16 mouse cellular contexts compared by ENCODE assay signal in the genomic region with DNA sequence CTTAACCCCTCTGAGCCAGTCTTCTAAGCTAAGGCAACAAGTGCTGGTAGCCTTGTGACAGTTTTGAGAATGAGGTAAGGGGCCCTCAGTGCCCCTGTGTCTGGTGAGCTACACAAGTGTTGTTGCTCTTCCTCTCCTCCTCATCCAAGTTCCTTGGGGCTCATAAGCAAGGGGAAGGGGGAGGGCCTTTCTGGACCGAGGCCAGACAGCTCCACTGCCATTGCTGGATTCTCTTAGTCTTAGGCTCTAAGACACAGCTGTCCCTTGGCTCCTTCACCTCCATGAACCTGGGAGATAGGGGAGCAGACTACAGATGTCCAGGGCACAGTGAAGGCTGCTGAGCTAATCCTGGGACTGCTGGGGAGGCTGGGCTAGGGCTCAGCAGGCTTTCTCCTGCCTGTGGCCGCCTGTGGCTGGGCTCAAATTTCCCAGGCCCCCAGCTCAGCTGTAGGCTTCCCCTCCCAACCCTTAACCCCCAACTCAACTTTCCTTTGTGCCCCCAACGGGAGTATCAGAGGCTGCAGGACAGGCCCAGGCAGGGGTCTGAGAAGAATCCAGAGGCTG. TPM values are rescaled to one million over a fixed set of nuclear protein-coding genes. Genes with fewer than 3 reads are reported as not detected.
DNase-seq lines count a peak whose midpoint lies in the region; ATAC-seq lines count a peak whose summit lies in the region.
"Had no signal": no experiment of that assay in that cellular context is flagged by ENCODE, and none has a peak within 500 bp of the region (broad histone marks: within the 10 kb centered on the region; RNA-seq: fewer than 3 reads in every experiment).

No protein-coding gene starts in this region.

- no peak overlapping the region for H3K9ac ChIP-seq in forebrain, embryonic 11.5 days (ENCODE audit: low read length)
- no peak overlapping the region for H3K9ac ChIP-seq in kidney, embryonic 15.5 days
- H3K9ac ChIP-seq in midbrain, embryonic 14.5 days (replicated peaks; ENCODE audit: low read length): no peak overlapping the region
- no peak overlapping the region for H3K9ac ChIP-seq in midbrain, embryonic 13.5 days (replicated peaks)
- H3K9ac ChIP-seq: embryonic facial prominence, embryonic 15.5 days; forebrain, embryonic 12.5 days; heart, embryonic 12.5 days; stomach, embryonic 15.5 days had no signal

- WGBS in forebrain, embryonic 10.5 days: 26% methylated on average over 3 of the region's 3 CpGs
- WGBS in forebrain, embryonic 11.5 days: 26% methylated on average over 3 of the region's 3 CpGs
- 32% methylated on average over 3 of the region's 3 CpGs for WGBS in kidney, embryonic 15.5 days
- 26% methylated on average over 3 of the region's 3 CpGs for WGBS in midbrain, embryonic 10.5 days
- 46% methylated on average over 3 of the region's 3 CpGs for WGBS in midbrain, embryonic 14.5 days
- WGBS in midbrain, embryonic 13.5 days: 38% methylated on average over 3 of the region's 3 CpGs

- no peaks in the 10 kb centered on the region for H3K9me3 ChIP-seq in forebrain, embryonic 10.5 days
- no peaks in the 10 kb centered on the region for H3K9me3 ChIP-seq in forebrain, embryonic 11.5 days (ENCODE audit: control insufficient read depth, low read length)
- no peaks in the 10 kb centered on the region for H3K9me3 ChIP-seq in kidney, embryonic 15.5 days (replicated peaks)
- H3K9me3 ChIP-seq in midbrain, embryonic 10.5 days (replicated peaks): no peaks in the 10 kb centered on the region
- no peaks in the 10 kb centered on the region for H3K9me3 ChIP-seq in midbrain, embryonic 14.5 days (ENCODE audit: control insufficient read depth, low read length)
- no peaks in the 10 kb centered on the region for H3K9me3 ChIP-seq in midbrain, embryonic 13.5 days
- H3K9me3 ChIP-seq: embryonic facial prominence, embryonic 15.5 days; forebrain, embryonic 12.5 days; heart, embryonic 12.5 days; stomach, embryonic 15.5 days had no signal

- DNase-seq in forebrain, embryonic 10.5 days (ENCODE audit: extremely low spot score, low spot score): no peak
- DNase-seq in forebrain, embryonic 11.5 days (ENCODE audit: low spot score): no peak
- DNase-seq in kidney, adult 9 months: no peak
- no peak for DNase-seq in midbrain, embryonic 10.5 days (ENCODE audit: low spot score)
- no peak for DNase-seq in midbrain, embryonic 14.5 days
- DNase-seq in yolk sac, embryonic 10.5 days (ENCODE audit: low spot score): no peak
- DNase-seq: cerebellum, adult 8-10 months; left cerebral cortex, postnatal 4 days; right cerebral cortex, adult 18-20 months had no signal

- H3K27me3 ChIP-seq in forebrain, embryonic 10.5 days (ENCODE audit: poor library complexity, severe bottlenecking): peaks cover 12% of the 10 kb centered on the region
- H3K27me3 ChIP-seq in forebrain, embryonic 11.5 days (ENCODE audit: control insufficient read depth, insufficient read depth, low read length): no peaks in the 10 kb centered on the region; the same call in 1 of the 2 replicates
- peaks cover 4% of the 10 kb centered on the region; the same call in 1 of the 2 replicates for H3K27me3 ChIP-seq in kidney, embryonic 15.5 days
- peaks cover 12% of the 10 kb centered on the region for H3K27me3 ChIP-seq in midbrain, embryonic 10.5 days (ENCODE audit: low read depth, poor library complexity, severe bottlenecking)
- H3K27me3 ChIP-seq in midbrain, embryonic 14.5 days (ENCODE audit: control insufficient read depth, insufficient read depth, low read length): no peaks in the 10 kb centered on the region
- H3K27me3 ChIP-seq in midbrain, embryonic 13.5 days: peaks cover 6% of the 10 kb centered on the region; the same call in 1 of the 2 replicates
- H3K27me3 ChIP-seq: embryonic facial prominence, embryonic 15.5 days; heart, embryonic 12.5 days; stomach, embryonic 15.5 days had no signal

- H3K36me3 ChIP-seq in forebrain, embryonic 10.5 days (replicated peaks): no peaks in the 10 kb centered on the region
- H3K36me3 ChIP-seq in forebrain, embryonic 11.5 days (ENCODE audit: control insufficient read depth, insufficient read depth, low read length): no peaks in the 10 kb centered on the region
- no peaks in the 10 kb centered on the region for H3K36me3 ChIP-seq in kidney, embryonic 15.5 days
- no peaks in the 10 kb centered on the region for H3K36me3 ChIP-seq in midbrain, embryonic 10.5 days
- no peaks in the 10 kb centered on the region for H3K36me3 ChIP-seq in midbrain, embryonic 14.5 days (ENCODE audit: control insufficient read depth, insufficient read depth, low read length)
- no peaks in the 10 kb centered on the region for H3K36me3 ChIP-seq in midbrain, embryonic 13.5 days
- H3K36me3 ChIP-seq: embryonic facial prominence, embryonic 15.5 days; forebrain, embryonic 12.5 days; heart, embryonic 12.5 days; stomach, embryonic 15.5 days had no signal

- H3K27ac ChIP-seq in forebrain, embryonic 10.5 days: peak overlapping the region; percentile 67
- H3K27ac ChIP-seq in forebrain, embryonic 11.5 days (ENCODE audit: low read depth, low read length): no peak overlapping the region
- 0 out of 2 replicates have a peak overlapping the region, but pooled peaks have one; percentile 48 for H3K27ac ChIP-seq in kidney, embryonic 15.5 days
- H3K27ac ChIP-seq in midbrain, embryonic 10.5 days (replicated peaks): peak overlapping the region; percentile 60; the same call in 1 of the 2 replicates
- H3K27ac ChIP-seq in midbrain, embryonic 14.5 days (replicated peaks; ENCODE audit: low read depth, low read length): no peak overlapping the region
- H3K27ac ChIP-seq in midbrain, embryonic 13.5 days: no peak overlapping the region
- H3K27ac ChIP-seq: embryonic facial prominence, embryonic 15.5 days; forebrain, embryonic 12.5 days; stomach, embryonic 15.5 days had no signal

- peaks cover 26% of the 10 kb centered on the region for H3K4me1 ChIP-seq in forebrain, embryonic 10.5 days
- H3K4me1 ChIP-seq in forebrain, embryonic 11.5 days (replicated peaks; ENCODE audit: control insufficient read depth, insufficient read depth, low read length): no peaks in the 10 kb centered on the region
- H3K4me1 ChIP-seq in kidney, embryonic 15.5 days: peaks cover 42% of the 10 kb centered on the region
- peaks cover 8% of the 10 kb centered on the region for H3K4me1 ChIP-seq in midbrain, embryonic 10.5 days
- no peaks in the 10 kb centered on the region for H3K4me1 ChIP-seq in midbrain, embryonic 14.5 days (ENCODE audit: control insufficient read depth, insufficient read depth, low read length)
- H3K4me1 ChIP-seq in midbrain, embryonic 13.5 days (replicated peaks): 0 out of 2 replicates have a peak, but pooled peaks cover 2% of the 10 kb centered on the region
- H3K4me1 ChIP-seq: forebrain, embryonic 12.5 days; stomach, embryonic 15.5 days had no signal

- no peak for ATAC-seq in forebrain, embryonic 11.5 days (replicated peaks; ENCODE audit: low FRiP score)
- no peak for ATAC-seq in kidney, embryonic 15.5 days (replicated peaks; ENCODE audit: low FRiP score)
- ATAC-seq in midbrain, embryonic 14.5 days (ENCODE audit: low FRiP score, low TSS enrichment): no peak
- ATAC-seq in midbrain, embryonic 13.5 days: no peak
- ATAC-seq: midbrain, embryonic 16.5 days had no signal

- no peak overlapping the region for H3K4me2 ChIP-seq in forebrain, embryonic 11.5 days (ENCODE audit: low read depth, low read length, severe bottlenecking)
- no peak overlapping the region for H3K4me2 ChIP-seq in kidney, embryonic 15.5 days
- no peak overlapping the region for H3K4me2 ChIP-seq in midbrain, embryonic 14.5 days (ENCODE audit: low read length)
- H3K4me2 ChIP-seq in midbrain, embryonic 13.5 days (replicated peaks): no peak overlapping the region
- H3K4me2 ChIP-seq: embryonic facial prominence, embryonic 15.5 days; forebrain, embryonic 12.5 days; heart, embryonic 12.5 days; stomach, embryonic 15.5 days had no signal

- no peak overlapping the region for H3K4me3 ChIP-seq in forebrain, embryonic 10.5 days
- no peak overlapping the region for H3K4me3 ChIP-seq in forebrain, embryonic 11.5 days (ENCODE audit: low read depth, low read length)
- H3K4me3 ChIP-seq in kidney, embryonic 15.5 days (replicated peaks): no peak overlapping the region
- no peak overlapping the region for H3K4me3 ChIP-seq in midbrain, embryonic 10.5 days
- H3K4me3 ChIP-seq in midbrain, embryonic 14.5 days (replicated peaks; ENCODE audit: low read depth, low read length): no peak overlapping the region
- no peak overlapping the region for H3K4me3 ChIP-seq in midbrain, embryonic 13.5 days (replicated peaks)
- H3K4me3 ChIP-seq: embryonic facial prominence, embryonic 15.5 days; forebrain, embryonic 12.5 days; heart, embryonic 12.5 days; stomach, embryonic 15.5 days had no signal

RNA-seq across cellular contexts. Expression of a gene that starts 34.5 kb away (rescaled TPM):
- 8.1 TPM in 2 replicates for polyA plus RNA-seq in forebrain, embryonic 10.5 days (2016; fragmentation: Nextera tagmentation; extraction: Ambion mirVana)
- 12.8 and 15.2 TPM in 2 replicates for polyA plus RNA-seq in forebrain, embryonic 11.5 days (2014; fragmentation: Nextera tagmentation; extraction: Ambion mirVana)
- polyA plus RNA-seq in kidney, embryonic 15.5 days (2015; fragmentation: Nextera tagmentation; extraction: Ambion mirVana): 18.3 and 21.0 TPM in 2 replicates
- 6.4 and 9.9 TPM in 2 replicates for polyA plus RNA-seq in midbrain, embryonic 10.5 days (2016; fragmentation: Nextera tagmentation; extraction: Ambion mirVana)
- polyA plus RNA-seq in midbrain, embryonic 14.5 days (2014; fragmentation: Nextera tagmentation; extraction: Ambion mirVana): 8.1 and 13.6 TPM in 2 replicates
- polyA plus RNA-seq in midbrain, embryonic 13.5 days (2015; fragmentation: Nextera tagmentation; extraction: Ambion mirVana): 7.3 and 9.3 TPM in 2 replicates

RNA-seq across cellular contexts. Expression of a gene that starts 38.6 kb away (rescaled TPM):
- polyA plus RNA-seq in forebrain, embryonic 10.5 days (2016; fragmentation: Nextera tagmentation; extraction: Ambion mirVana): 3.5 and 4.1 TPM in 2 replicates
- polyA plus RNA-seq in forebrain, embryonic 11.5 days (2014; fragmentation: Nextera tagmentation; extraction: Ambion mirVana): 3.6 and 5.0 TPM in 2 replicates
- polyA plus RNA-seq in kidney, embryonic 15.5 days (2015; fragmentation: Nextera tagmentation; extraction: Ambion mirVana): 46.1 and 46.6 TPM in 2 replicates
- polyA plus RNA-seq in midbrain, embryonic 10.5 days (2016; fragmentation: Nextera tagmentation; extraction: Ambion mirVana): 3.3 and 3.9 TPM in 2 replicates
- 0.42 and 2.4 TPM in 2 replicates for polyA plus RNA-seq in midbrain, embryonic 14.5 days (2014; fragmentation: Nextera tagmentation; extraction: Ambion mirVana)
- 1.9 TPM in 2 replicates for polyA plus RNA-seq in midbrain, embryonic 13.5 days (2015; fragmentation: Nextera tagmentation; extraction: Ambion mirVana)

Comparison
In these comparisons a context has a peak if more than half of its experiments do, and no peak if none do; other contexts are left out.
1. H3K27ac ChIP-seq: peak in forebrain, embryonic 10.5 days (single experiment), kidney, embryonic 15.5 days (single experiment) and midbrain, embryonic 10.5 days (single experiment); none in forebrain, embryonic 11.5 days (single experiment), midbrain, embryonic 14.5 days (single experiment) and midbrain, embryonic 13.5 days (single experiment).